Mouse (Mus musculus): Measurements from ENCODE around the gene Leo1. TPM values are rescaled to one million over a fixed set of nuclear protein-coding genes. Genes with fewer than 3 reads are reported as not detected.

The Leo1 gene
- polyA plus RNA-seq, 1 experiment from 2014 or later: 27.1 TPM

Other genes with a start within 250 kb of the Leo1 start
- 2.4 and 3.8 TPM in 2 replicates for gene Myo5c, start 209.5 kb upstream of the Leo1 start, polyA plus RNA-seq (2015; fragmentation: Nextera tagmentation; extraction: Ambion mirVana)
- 53.7 and 56.1 TPM in 2 replicates for gene Gnb5, start 135.2 kb upstream of the Leo1 start, polyA plus RNA-seq (2015; fragmentation: Nextera tagmentation; extraction: Ambion mirVana)
- not detected in 2 replicates for gene Bcl2l10, start 93.8 kb upstream of the Leo1 start, polyA plus RNA-seq (2015; fragmentation: Nextera tagmentation; extraction: Ambion mirVana)
- gene Mapk6, start 31.5 kb upstream of the Leo1 start, polyA plus RNA-seq (2015; fragmentation: Nextera tagmentation; extraction: Ambion mirVana): 36.4 and 42.3 TPM in 2 replicates
- gene Tmod3, start 118.1 kb downstream of the Leo1 start, polyA plus RNA-seq (2015; fragmentation: Nextera tagmentation; extraction: Ambion mirVana): 73.7 and 85.0 TPM in 2 replicates
- gene Tmod2, start 169.8 kb downstream of the Leo1 start, polyA plus RNA-seq (2015; fragmentation: Nextera tagmentation; extraction: Ambion mirVana): 5.2 and 8.9 TPM in 2 replicates
- gene Lysmd2, start 184.2 kb downstream of the Leo1 start, polyA plus RNA-seq (2015; fragmentation: Nextera tagmentation; extraction: Ambion mirVana): 20.9 and 21.7 TPM in 2 replicates
- gene Scg3, start 242.5 kb downstream of the Leo1 start, polyA plus RNA-seq (2015; fragmentation: Nextera tagmentation; extraction: Ambion mirVana): 0.15 and 1.4 TPM in 2 replicates

Measured in heart, embryonic 15.5 days (tissue).